Mouse (Mus musculus) cortical plate, adult 2 months (tissue): ENCODE results near the gene Bpifb9b.
A peak's percentile ranks its signal among the peaks of the same experiment; 100 is the strongest.

Source experiments
- CTCF ChIP-seq: fragments of 200-500 bp; IDR thresholded peaks from 2 replicates; pipeline ENCODE4 v1.5.1; 2011; ENCODE audit warnings: mild to moderate bottlenecking, control low read depth, low read length; ENCODE audit not compliant: insufficient read depth; ENCODE audit errors: extremely low read depth
- POLR2A ChIP-seq: fragments of 200-500 bp; IDR thresholded peaks from 2 replicates; pipeline ENCODE4 v1.6.1; 2011; ENCODE audit warnings: mild to moderate bottlenecking, low read length, control low read depth; ENCODE audit not compliant: insufficient read depth; ENCODE audit errors: extremely low read depth

- TF ChIP-seq CTCF (peak; percentile 66), POLR2A (no peak)
These were observed 6.5 kb upstream of the Bpifb9b start for GRCm38 (mm10) chr2:154300496-154300895.
